Mouse (Mus musculus): ENCODE results near the gene Faf1.

DNA sequence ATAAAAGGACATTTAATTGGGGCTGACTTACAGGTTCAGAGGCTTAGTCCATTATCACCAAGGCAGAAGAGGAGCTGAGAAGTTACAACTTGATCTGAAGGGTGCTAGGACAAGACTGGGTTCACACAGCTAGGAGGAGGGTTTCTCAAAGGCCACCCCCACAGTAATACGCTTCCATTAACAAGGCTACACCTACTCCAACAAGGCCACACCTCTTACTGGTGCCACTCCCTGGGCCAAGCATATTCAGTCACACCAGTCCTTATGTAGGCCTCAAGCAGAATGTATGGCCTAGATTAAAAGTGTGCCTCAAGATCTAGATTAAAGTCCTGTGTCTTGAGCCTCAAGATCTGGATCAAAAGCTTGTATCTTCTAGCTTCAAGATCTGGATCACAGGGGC, 4.4 kb upstream of the Faf1 start:
- TF ChIP-seq CTCF (IDR thresholded peaks at IDR 0.05; ENCODE audit: low read depth) (no peak), EP300 (optimal IDR thresholded peaks at IDR 0.05) (no peak)
